Mouse (Mus musculus) hindbrain, postnatal 0 days (tissue): ENCODE measurements around the gene Wasf2. TPM values are rescaled to one million over a fixed set of nuclear protein-coding genes. Genes with fewer than 3 reads are reported as not detected.

Experiments used
- ATAC-seq: fragments of 200-750 bp; cut with Nextera tagmentation; 2 replicates; pipeline ENCODE4 v1.8.0; 2017; ENCODE audit warnings: mild to moderate bottlenecking, moderate TSS enrichment, moderate library complexity
- DNase-seq: peaks from one replicate; pipeline ENCODE4 v3.0.0-alpha.2; 2015; ENCODE audit warnings: low spot score
- H3K27ac ChIP-seq: fragments of 300-500 bp; sonication (generic); 2 replicates; pipeline ENCODE4 v1.5.1; 2014; ENCODE audit warnings: mild to moderate bottlenecking
- H3K27me3 ChIP-seq: fragments of 300-500 bp; sonication (generic); 2 replicates; pipeline ENCODE4 v1.6.1; 2014; ENCODE audit warnings: low read length, mixed read lengths; ENCODE audit not compliant: insufficient read depth
- H3K36me3 ChIP-seq: fragments of 300-500 bp; sonication (generic); 2 replicates; pipeline ENCODE4 v1.6.1; 2014; ENCODE audit warnings: low read length, mixed read lengths; ENCODE audit not compliant: insufficient read depth
- H3K4me1 ChIP-seq: fragments of 300-500 bp; sonication (generic); 2 replicates; pipeline ENCODE4 v1.6.1; 2014; ENCODE audit warnings: antibody characterized with exemption, low read length, mixed read lengths; ENCODE audit not compliant: insufficient read depth
- H3K4me2 ChIP-seq: fragments of 300-500 bp; sonication (generic); 2 replicates; pipeline ENCODE4 v1.6.1; 2014; ENCODE audit warnings: low read depth, mild to moderate bottlenecking, low read length, moderate library complexity, mixed read lengths
- H3K4me3 ChIP-seq: fragments of 300-500 bp; sonication (generic); 2 replicates; pipeline ENCODE4 v1.5.1; 2014; ENCODE audit warnings: low read length
- H3K9ac ChIP-seq: fragments of 300-500 bp; sonication (generic); replicated peaks from 2 replicates; pipeline ENCODE4 v1.6.1; 2014; ENCODE audit warnings: mild to moderate bottlenecking, low read length, moderate library complexity, mixed read lengths
- H3K9me3 ChIP-seq: fragments of 300-500 bp; sonication (generic); 2 replicates; pipeline ENCODE4 v1.6.1; 2016; ENCODE audit warnings: low read length, mixed read lengths
- CTCF ChIP-seq: IDR thresholded peaks from 2 replicates; pipeline ENCODE4 v1.5.1; 2016; ENCODE audit warnings: antibody characterized with exemption, control low read depth, low read depth
- WGBS: fragments of 180-500 bp; shearing (Covaris S2); extraction: QIAGEN DNeasy Blood & Tissue Kit; methylation state at CpG from one replicate; pipeline ENCODE4 v1.1.7; 2014; 5-methylcytosine and 5-hydroxymethylcytosine counted together
- polyA plus RNA-seq: library from polyadenylated mRNA; unstranded; fragments of >200 nt; fragmentation: Nextera tagmentation; extraction: Ambion mirVana; gene quantifications from 2 replicates; pipeline ENCODE4 v1.2.1, GENCODE M21; 2015
- total RNA-seq: library from RNA; depleted of rRNA; stranded (reverse); fragments of >200 nt; gene quantifications from 2 replicates; pipeline ENCODE4 v1.2.3, GENCODE M21; 2014

Gene Wasf2
- total and polyA plus RNA-seq, 2 experiments from 2014 or later, result 14.1 to 27.5 TPM

DNA sequence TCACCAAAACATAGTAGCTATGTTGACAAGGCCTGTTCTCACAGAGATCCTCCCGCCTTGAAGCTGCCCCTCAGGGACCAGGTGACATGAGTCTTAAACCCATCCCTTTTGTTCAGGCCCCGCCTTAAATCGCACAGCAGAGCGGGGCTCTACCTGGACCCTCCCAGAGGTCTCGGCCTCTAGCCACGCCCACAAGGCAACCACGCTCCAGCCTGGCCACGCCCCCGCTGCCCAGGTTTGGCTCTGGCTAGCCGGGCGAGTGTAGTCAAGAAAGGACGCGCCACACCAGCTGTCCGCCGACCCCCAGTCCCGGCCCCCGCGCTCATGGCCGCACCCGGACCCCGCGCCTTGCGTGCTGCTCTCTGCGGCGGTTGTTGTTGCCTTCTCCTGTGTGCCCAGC, 90.4 kb downstream of the Wasf2 start:
- no peaks in the 10 kb centered on the region for H3K4me1 ChIP-seq
- H3K4me3 ChIP-seq, result peak overlapping the region; percentile 32
- 3% methylated on average over 25 of the region's 25 CpGs for WGBS
- no peak overlapping the region for H3K27ac ChIP-seq
- H3K36me3 ChIP-seq, result no peaks in the 10 kb centered on the region
- DNase-seq (no peak), ATAC-seq (peak; percentile 48; the same call in 1 of the 2 replicates)
- no peaks in the 10 kb centered on the region; the same call in 1 of the 2 replicates for H3K27me3 ChIP-seq
- no peak for TF ChIP-seq CTCF
- peak overlapping the region; percentile 45 for H3K9ac ChIP-seq
- H3K4me2 ChIP-seq, result peak overlapping the region; percentile 61
- no peaks in the 10 kb centered on the region for H3K9me3 ChIP-seq

DNA sequence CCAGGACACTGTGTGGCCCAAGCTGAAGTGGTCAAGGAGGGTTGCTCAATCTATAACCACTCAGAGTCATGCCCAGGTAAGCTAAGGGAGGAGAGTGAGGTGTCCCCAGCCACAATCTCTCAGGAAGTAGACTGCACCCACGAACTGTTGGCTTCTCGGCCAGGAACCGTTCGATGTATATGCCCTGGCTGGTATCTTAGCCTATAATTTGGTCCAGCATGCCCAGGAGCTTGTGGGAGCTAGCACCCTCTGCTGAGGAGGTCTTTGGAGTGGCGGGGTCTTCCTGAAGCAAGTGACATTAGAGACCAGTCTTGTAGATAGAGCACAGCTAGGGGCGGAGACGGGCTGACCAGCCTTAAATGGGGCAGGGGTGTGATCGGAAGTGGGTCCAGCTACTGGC, 91.4 kb downstream of the Wasf2 start:
- no peak overlapping the region for H3K27ac ChIP-seq
- 82% methylated on average over 8 of the region's 8 CpGs for WGBS
- DNase-seq (no peak), ATAC-seq (no peak)
- no peaks in the 10 kb centered on the region; the same call in 1 of the 2 replicates for H3K27me3 ChIP-seq
- no peak for TF ChIP-seq CTCF
- H3K4me2 ChIP-seq, result no peak overlapping the region
- no peaks in the 10 kb centered on the region for H3K36me3 ChIP-seq
- no peak overlapping the region for H3K9ac ChIP-seq
- H3K4me1 ChIP-seq, result no peaks in the 10 kb centered on the region
- no peak overlapping the region for H3K4me3 ChIP-seq
- H3K9me3 ChIP-seq, result no peaks in the 10 kb centered on the region

DNA sequence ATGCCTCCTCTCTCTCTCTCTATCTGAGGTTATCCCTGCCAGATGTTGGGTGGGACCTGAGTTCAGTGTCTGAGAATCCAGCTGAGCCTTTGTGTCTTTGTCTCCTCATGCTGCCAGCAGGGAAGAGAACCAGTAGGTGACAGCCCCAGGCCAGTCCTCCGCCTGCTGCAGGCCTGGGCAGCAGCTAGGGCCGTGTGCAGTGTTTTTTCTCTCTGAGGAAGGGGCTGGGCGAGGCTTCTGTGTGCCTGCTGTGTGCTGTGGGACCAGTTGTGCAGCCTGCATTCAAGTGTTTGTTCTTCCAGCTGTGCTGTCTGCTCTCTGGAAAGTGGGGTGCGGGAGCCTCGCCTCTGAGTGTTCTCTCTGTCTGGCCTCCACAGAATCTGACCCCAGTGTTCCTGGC, 93.6 kb downstream of the Wasf2 start:
- WGBS, result 52% methylated on average over 5 of the region's 5 CpGs
- no peak for TF ChIP-seq CTCF

DNA sequence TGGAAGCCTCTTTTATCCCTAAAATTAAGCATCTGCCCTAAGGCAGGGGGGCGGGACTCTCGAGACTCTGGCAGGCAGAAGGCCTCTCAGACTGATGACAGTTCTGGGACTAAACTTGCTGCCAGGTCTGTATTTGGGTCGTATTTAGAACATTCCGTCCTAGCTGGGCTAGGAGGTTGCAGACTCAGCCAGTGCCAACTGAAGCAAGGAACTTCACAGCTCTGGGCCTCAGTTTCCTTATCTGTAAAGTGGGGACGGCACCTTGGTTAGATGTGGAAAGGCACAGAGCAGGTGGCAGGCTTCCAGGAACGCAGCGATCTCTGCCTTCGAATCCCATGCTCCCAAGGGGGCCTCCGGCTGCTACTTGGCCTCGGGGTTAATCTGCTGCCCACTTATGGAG, 95.8 kb downstream of the Wasf2 start:
- WGBS, result 64% methylated on average over 10 of the region's 10 CpGs
- H3K27ac ChIP-seq, result no peak overlapping the region
- H3K4me3 ChIP-seq, result no peak overlapping the region
- H3K4me2 ChIP-seq, result no peak overlapping the region
- H3K36me3 ChIP-seq, result no peaks in the 10 kb centered on the region
- TF ChIP-seq CTCF, result no peak
- H3K27me3 ChIP-seq, result no peaks in the 10 kb centered on the region
- DNase-seq (no peak), ATAC-seq (no peak)
- no peaks in the 10 kb centered on the region for H3K4me1 ChIP-seq
- no peak overlapping the region for H3K9ac ChIP-seq
- no peaks in the 10 kb centered on the region for H3K9me3 ChIP-seq

More for the DNA sequence above, 93.6 kb downstream of the Wasf2 start:
- Histone ChIP-seq H3K9ac (no peak overlapping the region), H3K36me3 (no peaks in the 10 kb centered on the region), H3K4me3 (no peak overlapping the region), H3K27ac (no peak overlapping the region), H3K4me1 (no peaks in the 10 kb centered on the region), H3K27me3 (no peaks in the 10 kb centered on the region; the same call in 1 of the 2 replicates), H3K9me3 (no peaks in the 10 kb centered on the region), H3K4me2 (no peak overlapping the region)
- ATAC-seq (no peak), DNase-seq (no peak)

DNA sequence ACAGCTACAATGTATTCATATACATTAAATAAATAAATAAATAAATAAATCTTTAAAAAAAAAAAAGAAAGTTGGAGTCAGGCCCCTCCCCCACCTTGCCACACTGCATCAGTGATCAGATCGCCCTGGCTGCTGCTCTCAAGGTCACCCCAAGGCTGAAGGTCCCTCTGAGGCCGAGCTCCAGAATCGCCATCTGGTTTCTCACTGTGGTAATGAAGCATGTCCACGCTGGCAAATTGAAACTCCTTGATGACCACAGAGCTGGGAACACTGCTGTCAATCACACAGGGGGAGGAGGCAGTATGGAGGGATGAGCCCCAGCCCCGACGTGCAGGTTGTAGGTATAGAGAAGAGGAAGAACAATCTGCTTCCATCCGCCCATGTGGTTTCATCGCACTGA, 97.3 kb downstream of the Wasf2 start:
- Histone ChIP-seq H3K27ac (no peak overlapping the region), H3K36me3 (no peaks in the 10 kb centered on the region), H3K4me3 (no peak overlapping the region), H3K27me3 (no peaks in the 10 kb centered on the region), H3K4me2 (no peak overlapping the region), H3K9ac (no peak overlapping the region), H3K4me1 (no peaks in the 10 kb centered on the region), H3K9me3 (no peaks in the 10 kb centered on the region)
- WGBS, result 41% methylated on average over 8 of the region's 8 CpGs
- peak; percentile 57 for DNase-seq
- no peak for TF ChIP-seq CTCF
- ATAC-seq, result peak; percentile 55; the same call in 1 of the 2 replicates

DNA sequence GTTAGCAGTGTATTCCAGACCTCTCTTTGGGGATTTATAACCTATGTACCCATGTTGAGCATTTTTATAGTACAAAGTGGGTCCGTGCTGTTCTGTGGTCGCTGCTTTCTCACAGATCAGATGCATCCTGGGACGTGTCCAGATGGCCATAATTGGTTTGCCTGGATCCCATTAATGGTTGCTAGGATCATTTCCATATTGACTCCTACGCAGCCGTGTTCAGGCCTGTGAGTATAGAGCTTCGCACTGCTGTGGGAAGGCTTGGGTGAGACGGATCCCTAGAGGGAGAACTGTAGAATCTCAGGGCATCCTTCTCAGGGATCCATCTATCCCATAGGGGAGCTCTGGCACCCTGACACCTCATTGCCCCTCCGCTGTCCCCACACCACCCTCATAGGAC, 99.3 kb downstream of the Wasf2 start:
- Histone ChIP-seq H3K4me3 (no peak overlapping the region), H3K4me2 (no peak overlapping the region), H3K9me3 (no peaks in the 10 kb centered on the region), H3K27ac (no peak overlapping the region), H3K27me3 (no peaks in the 10 kb centered on the region), H3K9ac (no peak overlapping the region), H3K4me1 (no peaks in the 10 kb centered on the region), H3K36me3 (no peaks in the 10 kb centered on the region)
- no peak for TF ChIP-seq CTCF
- ATAC-seq (no peak), DNase-seq (no peak)
- WGBS, result 52% methylated on average over 8 of the region's 8 CpGs

DNA sequence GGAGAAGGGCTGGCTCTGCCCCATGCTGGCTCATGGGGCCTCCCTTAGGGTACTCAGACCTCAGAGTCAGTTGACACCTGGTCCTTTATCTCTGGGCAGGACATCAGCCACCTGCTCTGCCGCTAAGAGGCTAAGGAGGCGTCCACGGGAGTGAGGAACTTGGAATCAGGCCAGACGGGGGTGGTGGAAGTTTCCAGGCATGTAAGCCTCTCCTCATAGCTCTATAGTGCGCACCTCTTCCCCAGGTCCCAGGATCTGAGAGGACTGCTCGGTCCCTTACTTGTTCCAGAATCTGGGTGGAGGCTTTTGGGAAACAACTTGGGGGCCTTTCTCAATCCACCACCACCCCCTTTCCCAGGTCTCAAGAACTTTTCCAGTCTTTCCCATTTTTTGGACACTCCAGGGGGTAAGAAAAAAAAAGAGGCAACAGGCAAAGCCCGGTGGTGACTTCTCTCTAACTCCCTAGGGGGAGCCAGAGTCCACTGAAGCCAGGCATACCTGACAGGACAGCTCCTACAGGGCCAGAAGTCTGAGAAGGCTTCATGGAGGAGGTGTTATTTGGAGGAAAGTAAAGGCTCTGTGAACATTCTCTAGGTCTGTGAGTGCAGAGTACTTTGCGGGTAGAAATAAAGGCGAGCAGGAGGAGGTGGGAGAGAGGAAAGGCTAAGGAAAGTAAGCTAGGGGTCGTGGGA, 103.1 kb downstream of the Wasf2 start:
- no peak; the same call in 1 of the 2 replicates for TF ChIP-seq CTCF
- Histone ChIP-seq H3K4me3 (no peak overlapping the region), H3K9ac (no peak overlapping the region), H3K4me2 (no peak overlapping the region), H3K36me3 (no peaks in the 10 kb centered on the region), H3K27me3 (no peaks in the 10 kb centered on the region), H3K4me1 (no peaks in the 10 kb centered on the region), H3K9me3 (no peaks in the 10 kb centered on the region), H3K27ac (no peak overlapping the region)
- WGBS, result 40% methylated on average over 10 of the region's 10 CpGs
- no peak for DNase-seq
- no peak for ATAC-seq
